Mouse (Mus musculus) left cerebral cortex, postnatal 25 days (tissue): ENCODE results near the gene Prune2. TPM values are rescaled to one million over a fixed set of nuclear protein-coding genes. Genes with fewer than 3 reads are reported as not detected.

ENCODE experiments used
- DNase-seq, 2 experiments: peaks; one replicate each; pipeline ENCODE4 v3.0.0; 2022; ENCODE audit warnings: low spot score in 2 of 2, mixed read lengths in 1 of 2
- intact Hi-C: fragments of 180-260 bp; cut with DNase I; formaldehyde crosslinking; loops from one replicate; pipeline ENCODE4 v1.15.1; 2025
- total RNA-seq, 2 experiments: library from RNA; stranded (reverse); gene quantifications; 2 replicates each; pipeline ENCODE4 v1.2.3; 2021

The Prune2 gene
- total RNA-seq, 2 experiments from 2014 or later = 64.5 to 66.3 TPM

DNA sequence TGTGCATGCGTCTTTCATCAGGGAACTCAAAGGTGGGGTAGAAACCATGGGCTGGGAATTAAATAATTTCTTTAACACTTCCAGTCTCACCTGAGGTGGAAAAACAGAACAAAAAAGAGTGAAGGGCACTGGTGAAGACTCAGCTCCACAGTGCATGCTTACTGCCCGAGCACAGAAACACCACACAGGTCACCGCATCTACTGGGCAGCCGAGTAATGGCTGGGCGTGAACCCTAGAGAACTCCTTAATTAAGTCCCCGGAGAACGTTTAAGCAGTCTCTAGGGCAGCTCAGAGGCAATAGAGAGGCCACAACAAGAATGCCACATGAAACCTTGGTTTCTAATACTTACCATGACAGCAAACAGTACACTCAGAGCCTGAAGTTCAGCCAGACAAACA lies 288.6 kb downstream of the Prune2 start:
- intact Hi-C loops = no loop called here
- no peak for DNase-seq

- intact Hi-C loops = no loop called here
- no peak for DNase-seq
These were observed 291.5 kb downstream of the Prune2 start for GRCm38 (mm10) chr19:17247352-17247925.

- no peak for DNase-seq
- intact Hi-C loops = no loop called here
These were observed 293.8 kb downstream of the Prune2 start for GRCm38 (mm10) chr19:17249691-17250090.

DNA sequence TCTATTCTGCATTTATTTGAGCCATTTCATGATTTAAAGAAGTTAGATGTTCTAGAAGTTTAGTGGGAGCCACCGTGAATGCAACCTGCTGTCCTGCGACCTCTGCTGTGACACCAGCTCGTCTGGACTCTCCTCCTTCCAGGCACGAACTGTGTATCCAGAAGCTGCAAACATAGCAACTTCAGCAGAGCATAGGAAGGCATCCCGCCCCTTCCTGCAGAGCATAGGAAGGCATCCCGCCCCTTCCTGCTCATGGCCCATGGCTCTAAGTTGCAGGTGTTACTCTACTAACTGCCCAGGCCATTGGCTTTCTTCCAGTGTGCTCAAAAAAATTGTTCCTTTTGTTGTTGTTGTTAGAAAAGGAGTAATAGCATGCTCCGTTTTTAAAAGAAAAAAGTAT lies 294.9 kb downstream of the Prune2 start:
- intact Hi-C loops = no loop called here
- DNase-seq = no peak

- intact Hi-C loops = no loop called here
- no peak for DNase-seq
These were observed 295.5 kb downstream of the Prune2 start for GRCm38 (mm10) chr19:17251453-17251852.

- intact Hi-C loops = no loop called here
- DNase-seq = no peak
These were observed 296.9 kb downstream of the Prune2 start for GRCm38 (mm10) chr19:17252845-17253244.

GRCm38 (mm10) chr19:17255511-17255910 lies 299.6 kb downstream of the Prune2 start:
- intact Hi-C loops = no loop called here
- no peak for DNase-seq

DNA sequence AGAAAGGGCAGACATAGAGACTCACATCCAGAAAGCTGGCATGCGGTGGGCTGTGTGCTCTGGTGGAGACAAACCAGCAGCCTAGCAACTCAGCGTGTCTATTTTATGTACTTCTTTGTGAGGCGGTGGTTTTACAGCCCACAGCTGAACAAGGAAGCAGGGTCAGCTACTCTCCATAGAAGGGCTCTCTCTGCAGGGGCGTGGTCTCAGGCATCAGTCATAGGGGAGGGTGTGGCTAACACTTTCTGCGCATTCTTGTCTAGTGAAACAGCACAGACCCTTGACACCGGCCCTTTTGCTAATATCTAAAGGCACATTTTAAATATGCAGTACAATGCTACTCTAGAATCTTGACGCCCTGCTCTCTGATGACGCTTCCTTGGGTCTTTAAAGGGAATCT lies 300.5 kb downstream of the Prune2 start:
- intact Hi-C loops = no loop called here

GRCm38 (mm10) chr19:17256867-17257266 lies 300.9 kb downstream of the Prune2 start:
- DNase-seq = no peak
- intact Hi-C loops = no loop called here

More for the DNA sequence above, 300.5 kb downstream of the Prune2 start:
- no peak for DNase-seq

DNA sequence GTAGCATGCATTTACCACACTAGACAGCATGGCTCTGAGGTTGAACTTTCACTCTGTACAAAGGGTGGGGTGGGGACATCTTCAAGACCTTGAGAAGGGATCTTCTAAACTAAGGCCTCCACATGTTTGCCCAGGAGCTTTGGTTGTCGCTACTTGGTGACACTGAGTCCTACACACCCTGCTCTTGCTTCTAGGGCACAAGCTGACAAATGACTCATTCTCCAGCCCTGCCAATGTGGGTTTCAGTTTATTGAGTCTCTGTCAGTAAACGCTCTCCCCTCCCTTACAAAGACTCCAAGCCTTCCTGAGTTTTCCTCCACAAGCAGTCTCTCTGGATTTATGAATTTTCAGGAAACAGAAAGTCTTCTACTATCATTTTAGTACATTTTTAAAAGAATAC lies 307.3 kb downstream of the Prune2 start:
- DNase-seq = no peak
- intact Hi-C loops = no loop called here

DNA sequence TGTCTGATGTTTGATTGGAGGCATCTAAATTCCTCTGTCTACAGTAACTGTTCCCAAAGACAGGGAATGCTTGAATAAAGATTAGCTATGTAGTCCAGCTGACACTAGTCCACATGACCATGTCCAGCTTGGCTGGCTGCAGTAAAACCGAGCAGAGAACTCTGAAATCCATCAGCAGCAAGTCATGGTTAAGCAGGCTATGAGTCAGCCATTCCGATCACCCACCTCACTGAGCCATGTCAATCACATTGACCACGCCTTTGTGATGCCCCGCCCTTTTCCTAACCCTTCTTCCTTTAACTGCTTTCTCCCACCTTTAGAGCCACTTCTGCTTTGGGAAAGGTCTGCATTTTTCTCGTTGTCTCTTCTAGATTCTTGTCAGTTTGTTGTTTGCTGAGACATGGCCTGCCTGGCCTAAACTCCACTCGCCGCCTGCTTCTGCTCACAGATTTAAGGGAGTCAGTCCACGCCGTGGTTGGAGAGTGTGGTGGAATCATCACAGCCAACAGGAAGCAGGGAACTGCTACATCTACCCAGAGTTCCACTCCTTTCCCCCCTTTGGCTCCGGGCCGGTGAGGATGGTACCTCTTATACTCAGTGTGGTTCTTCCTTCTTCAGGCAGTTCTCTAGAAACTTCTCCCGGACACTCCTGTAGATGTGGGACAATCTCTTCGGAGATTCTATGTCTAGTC lies 307.9 kb downstream of the Prune2 start:
- intact Hi-C loops = no loop called here

GRCm38 (mm10) chr19:17264481-17265196 lies 308.7 kb downstream of the Prune2 start:
- intact Hi-C loops = no loop called here
- DNase-seq = peak in 1 of 2 experiments; percentile 19

More for the DNA sequence above, 307.9 kb downstream of the Prune2 start:
- no peak for DNase-seq

DNA sequence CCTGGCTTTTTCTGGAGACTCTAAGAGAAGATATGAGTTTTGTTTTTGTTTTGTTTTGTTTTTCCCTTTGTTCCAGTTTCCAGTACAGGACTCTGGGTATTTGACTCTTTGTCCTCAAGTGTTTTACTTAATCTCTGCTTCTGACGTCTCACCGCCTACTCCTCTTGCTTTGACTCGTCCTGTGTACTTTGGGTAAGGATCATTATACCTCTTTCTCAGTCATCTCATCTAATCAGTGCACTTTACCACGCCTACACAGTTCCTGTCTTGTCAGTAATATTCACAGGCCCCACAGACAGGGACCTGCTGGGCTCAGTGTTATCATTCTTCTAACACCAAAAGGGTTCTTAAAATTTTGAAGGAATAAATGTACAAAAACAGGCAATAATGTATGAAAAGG lies 312.8 kb downstream of the Prune2 start:
- DNase-seq = no peak
- intact Hi-C loops = no loop called here

- no peak for DNase-seq
- intact Hi-C loops = no loop called here
These were observed 315.3 kb downstream of the Prune2 start for GRCm38 (mm10) chr19:17271179-17271622.

DNA sequence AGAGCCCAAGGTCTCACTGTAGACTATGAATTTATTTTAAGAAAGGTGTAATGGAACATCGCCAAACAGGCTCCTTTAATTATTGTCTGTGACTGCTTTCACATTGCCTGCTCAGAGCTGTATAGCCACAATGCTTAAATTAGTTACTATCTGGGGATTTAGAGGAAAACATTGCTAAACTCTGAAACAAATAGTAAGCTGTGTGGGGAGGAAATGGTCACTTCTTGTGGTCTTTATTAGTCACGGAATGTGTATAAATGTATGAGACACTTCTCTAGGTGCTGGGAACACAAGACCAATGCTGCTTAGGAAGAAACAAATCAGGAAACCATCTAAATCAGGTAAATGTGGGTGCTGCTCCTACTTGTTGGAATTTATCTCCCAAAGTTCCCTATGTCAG lies 317.1 kb downstream of the Prune2 start:
- DNase-seq = no peak
- intact Hi-C loops = no loop called here

Other genes with a start within 250 kb of the Prune2 start
- 10 to 100 TPM; 72.3 to 80.2 TPM for gene Vps13a, start 175.2 kb upstream of the Prune2 start, total RNA-seq
- gene Foxb2, start 82.3 kb upstream of the Prune2 start, total RNA-seq = not detected